Mouse (Mus musculus): Measurements from ENCODE around the gene Nphp4.

The Nphp4 gene

DNA sequence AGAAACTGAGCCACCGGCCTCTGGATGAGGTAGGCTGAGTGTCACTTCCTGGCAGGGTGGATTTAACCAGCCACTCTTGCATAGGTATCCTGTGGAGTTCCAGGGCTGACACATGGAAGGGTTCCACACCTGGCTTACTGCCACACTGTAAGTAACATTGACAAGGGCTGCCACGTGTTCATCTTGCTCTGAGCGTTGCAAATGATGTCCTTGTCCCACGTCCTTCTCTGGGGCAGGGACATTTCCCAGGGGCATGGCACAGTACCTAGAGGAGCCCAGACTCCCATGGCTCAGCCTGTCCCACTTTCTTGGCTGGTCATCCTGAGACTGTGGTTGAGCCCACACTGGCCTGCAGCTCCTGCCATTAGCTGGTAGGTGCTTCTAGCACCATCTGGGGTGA is 91.5 kb downstream of the Nphp4 start:
- no peak for DNase-seq (ENCODE audit: low spot score)

- DNase-seq (ENCODE audit: low spot score): no peak
These were observed 92.3 kb downstream of the Nphp4 start for GRCm38 (mm10) chr4:152568662-152569395.

GRCm38 (mm10) chr4:152574266-152574665 is 97.8 kb downstream of the Nphp4 start:
- DNase-seq (ENCODE audit: low spot score): no peak

DNA sequence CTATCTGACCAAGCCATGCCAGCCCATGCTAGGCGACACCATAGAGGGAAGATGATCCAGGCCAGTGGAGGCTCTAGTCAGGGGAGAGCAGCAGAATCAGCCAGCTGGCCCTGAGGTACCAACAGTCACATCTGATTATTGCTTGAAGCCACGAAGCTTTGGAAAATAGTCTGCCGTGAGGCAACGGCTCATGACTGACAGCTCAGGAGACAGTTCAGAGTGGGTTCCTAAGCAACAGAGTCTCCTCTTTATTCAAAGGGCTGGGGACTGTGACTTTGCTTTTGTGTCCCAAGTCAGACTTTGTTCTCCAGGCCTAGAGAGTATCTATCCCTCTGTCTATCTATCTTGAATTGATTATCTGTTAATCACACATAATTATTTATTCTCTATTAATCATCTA is 100.3 kb downstream of the Nphp4 start:
- DNase-seq (ENCODE audit: low spot score): no peak

- DNase-seq (ENCODE audit: low spot score): no peak
These were observed 103.5 kb downstream of the Nphp4 start for GRCm38 (mm10) chr4:152579956-152580355.

GRCm38 (mm10) chr4:152582206-152582605 is 105.7 kb downstream of the Nphp4 start:
- DNase-seq (ENCODE audit: low spot score): no peak

DNA sequence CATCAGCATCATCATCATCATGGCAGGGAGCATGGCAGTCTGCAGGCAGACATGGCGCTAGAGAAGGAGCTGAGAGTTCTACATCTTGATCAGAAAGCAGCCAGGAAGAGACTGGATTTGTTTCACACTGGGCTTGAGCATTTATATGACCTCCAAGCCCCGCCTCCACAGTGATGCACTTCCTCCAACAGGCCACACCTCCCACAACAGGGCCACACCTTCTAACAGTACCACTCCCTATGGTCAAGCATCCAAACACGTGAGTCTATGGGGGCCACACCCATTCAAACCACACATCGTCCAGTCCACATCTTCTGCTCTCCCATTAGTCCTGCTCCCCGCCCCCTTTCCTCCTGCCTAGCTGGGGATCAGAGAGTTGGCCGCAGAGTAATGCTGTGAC is 107.1 kb downstream of the Nphp4 start:
- DNase-seq (ENCODE audit: low spot score): no peak

GRCm38 (mm10) chr4:152585526-152585925 is 109.0 kb downstream of the Nphp4 start:
- no peak for DNase-seq (ENCODE audit: low spot score)

DNA sequence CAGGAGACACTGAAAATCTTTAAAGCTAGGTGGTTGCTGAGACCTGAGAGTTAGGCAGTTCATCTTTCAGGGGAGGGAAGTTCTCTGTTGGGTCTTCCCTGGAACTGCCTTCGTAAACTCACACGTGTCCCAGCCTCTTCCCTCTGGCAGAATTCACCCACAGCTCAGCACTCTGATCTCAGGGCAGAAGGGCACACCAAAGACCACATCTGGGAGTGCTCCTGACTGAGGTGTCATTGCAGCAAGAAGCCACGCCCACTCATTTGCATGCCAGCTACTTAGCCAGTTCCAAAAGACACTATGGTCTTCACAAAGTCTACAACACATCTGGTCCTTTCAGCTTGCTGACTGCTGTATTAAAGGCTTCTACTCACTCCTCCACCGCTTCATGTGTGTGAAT is 109.7 kb downstream of the Nphp4 start:
- no peak for DNase-seq (ENCODE audit: low spot score)

- no peak for DNase-seq (ENCODE audit: low spot score)
These were observed 127.8 kb downstream of the Nphp4 start for GRCm38 (mm10) chr4:152604285-152604684.

DNA sequence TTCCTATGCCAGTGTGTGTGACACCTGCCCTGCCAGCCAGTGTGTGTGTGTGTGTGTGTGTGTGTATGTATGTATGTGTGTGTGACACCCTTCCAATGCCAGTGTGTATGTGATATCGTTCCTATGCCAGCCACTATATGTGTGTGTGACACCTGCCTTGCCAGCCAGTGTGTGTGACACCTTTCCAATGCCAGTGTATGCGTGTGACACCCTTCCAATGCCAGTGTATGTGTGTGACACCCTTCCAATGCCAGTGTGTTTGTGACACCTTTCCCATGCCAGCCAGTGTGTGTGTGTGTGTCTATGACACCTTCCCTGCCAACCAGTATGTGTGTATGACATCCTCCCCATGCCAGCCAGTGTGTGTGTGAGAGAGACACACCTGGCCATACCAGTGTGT is 132.7 kb downstream of the Nphp4 start:
- no peak for DNase-seq (ENCODE audit: low spot score)

- DNase-seq (ENCODE audit: low spot score): no peak
These were observed 133.5 kb downstream of the Nphp4 start for GRCm38 (mm10) chr4:152610026-152610425.
